Mouse (Mus musculus): ENCODE results near the gene Srrd.

- TF ChIP-seq EP300 (optimal IDR thresholded peaks at IDR 0.05) = no peak
- no peak for TF ChIP-seq CTCF (IDR thresholded peaks at IDR 0.05; ENCODE audit: low read depth)
Measured at GRCm38 (mm10) chr5:112337004-112337403, 5.8 kb downstream of the Srrd start.

All from stomach, postnatal 0 days (tissue).